Comparison of ENCODE assay signal across 28 mouse cellular contexts in genomic region chr8:100144124-100144680, GRCm38 (mm10).
"Had no signal": no experiment of that assay in that cellular context is flagged by ENCODE, and none has a peak within 500 bp of the region (broad histone marks: within the 10 kb centered on the region; RNA-seq: fewer than 3 reads in every experiment).

No protein-coding gene starts in this region.

- H3K9me3 ChIP-seq: heart, embryonic 10.5 days; heart, embryonic 12.5 days; hindbrain, embryonic 10.5 days; hindbrain, embryonic 12.5 days; intestine, embryonic 15.5 days; kidney, embryonic 15.5 days; limb, embryonic 13.5 days; limb, embryonic 15.5 days; liver, embryonic 12.5 days had no signal

- H3K4me1 ChIP-seq: heart, embryonic 10.5 days; heart, embryonic 12.5 days; hindbrain, embryonic 10.5 days; hindbrain, embryonic 12.5 days; intestine, embryonic 15.5 days; kidney, embryonic 15.5 days; limb, embryonic 13.5 days; limb, embryonic 15.5 days; liver, embryonic 12.5 days had no signal

- DNase-seq: gastrocnemius, adult 2 months; gastrocnemius, postnatal 10 days; gastrocnemius, postnatal 25 days; heart, adult 18-20 months; heart, postnatal 10 days; heart, postnatal 4 days; kidney, adult 18-20 months; kidney, adult 9 months; kidney, postnatal 14 days; kidney, postnatal 36 days; layer of hippocampus, adult 9-11 months; layer of hippocampus, postnatal 36 days; left cerebral cortex, postnatal 4 days had no signal

- H3K4me2 ChIP-seq: heart, embryonic 12.5 days; hindbrain, embryonic 12.5 days; hindbrain, embryonic 14.5 days; intestine, embryonic 15.5 days; kidney, embryonic 15.5 days; limb, embryonic 13.5 days; limb, embryonic 15.5 days; liver, embryonic 12.5 days had no signal

- H3K4me3 ChIP-seq: gastrocnemius, adult 2 months; heart, embryonic 10.5 days; heart, embryonic 12.5 days; hindbrain, embryonic 10.5 days; hindbrain, embryonic 12.5 days; intestine, embryonic 15.5 days; kidney, embryonic 15.5 days; limb, embryonic 13.5 days; limb, embryonic 15.5 days; liver, embryonic 12.5 days had no signal

- H3K9ac ChIP-seq: heart, embryonic 12.5 days; hindbrain, embryonic 12.5 days; hindbrain, embryonic 14.5 days; intestine, embryonic 15.5 days; kidney, embryonic 15.5 days; limb, embryonic 13.5 days; limb, embryonic 15.5 days; liver, embryonic 12.5 days; liver, embryonic 14.5 days had no signal

- ATAC-seq: hindbrain, embryonic 16.5 days; inflammation-experienced regulatory T-cells, adult 6 months; intestine, embryonic 15.5 days; intestine, postnatal 0 days; liver, embryonic 12.5 days had no signal

- H3K27me3 ChIP-seq: heart, embryonic 12.5 days; hindbrain, embryonic 12.5 days; intestine, embryonic 15.5 days; kidney, embryonic 15.5 days; limb, embryonic 13.5 days; limb, embryonic 15.5 days; liver, embryonic 12.5 days had no signal

- H3K27ac ChIP-seq: gastrocnemius, adult 2 months; heart, embryonic 10.5 days; hindbrain, embryonic 10.5 days; hindbrain, embryonic 12.5 days; hindbrain, embryonic 14.5 days; intestine, embryonic 15.5 days; kidney, embryonic 15.5 days; kidney, postnatal 0 days; limb, embryonic 13.5 days; limb, embryonic 15.5 days; liver, embryonic 12.5 days; liver, embryonic 14.5 days had no signal

- H3K36me3 ChIP-seq: heart, embryonic 10.5 days; heart, embryonic 12.5 days; hindbrain, embryonic 10.5 days; hindbrain, embryonic 12.5 days; intestine, embryonic 15.5 days; kidney, embryonic 15.5 days; limb, embryonic 13.5 days; limb, embryonic 15.5 days; liver, embryonic 12.5 days had no signal
